Mouse (Mus musculus): ENCODE measurements around the gene Fbxl19. TPM values are rescaled to one million over a fixed set of nuclear protein-coding genes. Genes with fewer than 3 reads are reported as not detected.

The Fbxl19 gene
- total and polyA plus RNA-seq, 3 experiments = 22.4 to 31.7 (median 28.2) TPM

DNA sequence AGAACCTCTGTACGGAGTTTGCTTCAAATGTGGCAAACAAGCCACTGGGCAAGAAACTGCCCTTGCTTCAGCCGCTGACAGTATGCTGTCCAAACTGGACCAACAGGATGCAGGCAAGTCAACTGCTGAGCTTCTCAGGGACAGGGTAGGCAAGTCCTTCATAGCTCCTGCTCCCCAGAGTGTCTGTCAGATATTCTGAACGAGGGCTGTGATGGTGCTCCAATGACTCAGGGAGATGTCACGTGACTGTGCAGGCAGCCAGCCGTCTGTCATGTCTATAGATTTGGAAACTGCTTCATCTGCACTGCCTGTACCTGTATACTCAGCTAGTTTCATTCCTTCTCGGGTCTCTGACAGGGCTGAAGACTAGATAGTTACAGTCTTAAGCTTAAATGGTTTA is 45.4 kb upstream of the Fbxl19 start:
- TF ChIP-seq E2F4 (IDR thresholded peaks at IDR 0.05; ENCODE audit: insufficient replicate concordance, low read depth, low read length) = no peak
- no peak for TF ChIP-seq GABPA (IDR thresholded peaks at IDR 0.05; ENCODE audit: insufficient replicate concordance, low read depth, low read length)
- no peak for TF ChIP-seq NRF1 (IDR thresholded peaks at IDR 0.05; ENCODE audit: low read depth, low read length)
- TF ChIP-seq CHD1 (IDR thresholded peaks at IDR 0.05; ENCODE audit: low read depth, low read length) = no peak
- TF ChIP-seq USF1 (IDR thresholded peaks at IDR 0.05; ENCODE audit: low read depth, low read length) = no peak
- TF ChIP-seq EP300 (IDR thresholded peaks at IDR 0.05; ENCODE audit: low read length) = no peak
- no peak for TF ChIP-seq MAFK (IDR thresholded peaks at IDR 0.05; ENCODE audit: insufficient replicate concordance, low read length)
- TF ChIP-seq MYC (IDR thresholded peaks at IDR 0.05; ENCODE audit: low read depth, low read length) = no peak
- TF ChIP-seq JUN (IDR thresholded peaks at IDR 0.05; ENCODE audit: insufficient read depth, low read depth, low read length) = no peak
- no peak for TF ChIP-seq ZKSCAN1 (IDR thresholded peaks at IDR 0.05; ENCODE audit: borderline replicate concordance, low read depth, low read length)
- TF ChIP-seq PAX5 (IDR thresholded peaks at IDR 0.05; ENCODE audit: low read length) = no peak
- no peak for TF ChIP-seq RAD21 (IDR thresholded peaks at IDR 0.05; ENCODE audit: low read depth, low read length)
- TF ChIP-seq SIN3A (IDR thresholded peaks at IDR 0.05; ENCODE audit: low read length) = no peak
- TF ChIP-seq KAT2A (IDR thresholded peaks at IDR 0.05; ENCODE audit: insufficient replicate concordance, low read length) = no peak
- no peak for TF ChIP-seq HCFC1 (IDR thresholded peaks at IDR 0.05; ENCODE audit: low read depth, low read length)
- no peak for TF ChIP-seq NELFE (IDR thresholded peaks at IDR 0.05; ENCODE audit: low read depth, low read length)
- TF ChIP-seq CHD2 (IDR thresholded peaks at IDR 0.05; ENCODE audit: low read length) = no peak
- TF ChIP-seq TCF12 (IDR thresholded peaks at IDR 0.05; ENCODE audit: low read depth, low read length) = no peak
- no peak overlapping the region for H3K4me2 ChIP-seq (ENCODE audit: insufficient read depth, low read depth, poor library complexity, severe bottlenecking)
- dilution Hi-C loops (cut with MboI; ENCODE audit: extremely low pct_ligation_motif_present, extremely low pct_unique_long_range_greater_than_20kb, low sequenced_read_pairs) = no loop called here
- peaks cover 3 to 42% of the 10 kb centered on the region in 2 experiments for H3K36me3 ChIP-seq (replicated peaks in 1 of 2; ENCODE audit: control insufficient read depth in 1 of 2, insufficient read depth in 1 of 2, low read length in 1 of 2)
- H3K9me3 ChIP-seq (replicated peaks; ENCODE audit: low read length) = no peaks in the 10 kb centered on the region
- DNase-seq (ENCODE audit: extremely low read depth) = no peak
- in situ Hi-C loops (cut with MboI; ENCODE audit: low pct_ligation_motif_present, low pct_unique_long_range_greater_than_20kb, low sequenced_read_pairs) = no loop called here
- H3K4me3 ChIP-seq (replicated peaks in 1 of 3; ENCODE audit: low read depth in 2 of 3, low read length in 2 of 3, poor library complexity in 1 of 3) = no peak overlapping the region
- H3K4me1 ChIP-seq (ENCODE audit: control insufficient read depth in 1 of 2, insufficient read depth in 2 of 2) = peaks cover 0 to 16% of the 10 kb centered on the region in 2 experiments; a peak in 2 of 4 replicates
- H3K79me2 ChIP-seq (replicated peaks; ENCODE audit: control insufficient read depth, extremely low read depth, insufficient read depth, poor library complexity, severe bottlenecking) = no peaks in the 10 kb centered on the region
- no peak overlapping the region for H3K27ac ChIP-seq (ENCODE audit: insufficient read depth, low read depth)
- no peaks in the 10 kb centered on the region for H3K27me3 ChIP-seq (replicated peaks)
- no peak overlapping the region for H3K9ac ChIP-seq (ENCODE audit: insufficient read depth, low read depth)

GRCm38 (mm10) chr7:127700712-127701331 is 43.5 kb upstream of the Fbxl19 start:
- DNase-seq (ENCODE audit: extremely low read depth) = no peak
- in situ Hi-C loops (cut with MboI; ENCODE audit: low pct_ligation_motif_present, low pct_unique_long_range_greater_than_20kb, low sequenced_read_pairs) (no loop called here), dilution Hi-C loops (cut with MboI; ENCODE audit: extremely low pct_ligation_motif_present, extremely low pct_unique_long_range_greater_than_20kb, low sequenced_read_pairs) (no loop called here)
- Histone ChIP-seq H3K79me2 (replicated peaks; ENCODE audit: control insufficient read depth, extremely low read depth, insufficient read depth, poor library complexity, severe bottlenecking) (no peaks in the 10 kb centered on the region), H3K4me2 (ENCODE audit: insufficient read depth, low read depth, poor library complexity, severe bottlenecking) (no peak overlapping the region), H3K27ac (ENCODE audit: insufficient read depth, low read depth) (no peak overlapping the region), H3K9me3 (replicated peaks; ENCODE audit: low read length) (no peaks in the 10 kb centered on the region), H3K4me1 (ENCODE audit: control insufficient read depth in 1 of 2, insufficient read depth in 2 of 2) (peaks cover 3 to 34% of the 10 kb centered on the region in 2 experiments; a peak in 2 of 4 replicates), H3K27me3 (replicated peaks) (no peaks in the 10 kb centered on the region), H3K4me3 (replicated peaks in 1 of 3; ENCODE audit: low read depth in 2 of 3, low read length in 2 of 3, poor library complexity in 1 of 3) (no peak overlapping the region), H3K36me3 (replicated peaks in 1 of 2; ENCODE audit: control insufficient read depth in 1 of 2, insufficient read depth in 1 of 2, low read length in 1 of 2) (peaks cover 10 to 55% of the 10 kb centered on the region in 2 experiments), H3K9ac (ENCODE audit: insufficient read depth, low read depth) (no peak overlapping the region)
- TF ChIP-seq JUN (IDR thresholded peaks at IDR 0.05; ENCODE audit: insufficient read depth, low read depth, low read length) = no peak
- TF ChIP-seq MXI1 (IDR thresholded peaks at IDR 0.05; ENCODE audit: low read depth, low read length) = no peak
- TF ChIP-seq JUND (conservative IDR thresholded peaks at IDR 0.05; ENCODE audit: low read depth, low read length) = no peak
- TF ChIP-seq E2F4 (IDR thresholded peaks at IDR 0.05; ENCODE audit: insufficient replicate concordance, low read depth, low read length) = no peak
- no peak for TF ChIP-seq MEF2A (IDR thresholded peaks at IDR 0.05; ENCODE audit: borderline replicate concordance, low read depth, low read length)

Measured in CH12.LX (cell line).